Mouse (Mus musculus) forebrain, postnatal 0 days (tissue): ENCODE data around the gene Slc22a1. TPM values are rescaled to one million over a fixed set of nuclear protein-coding genes. Genes with fewer than 3 reads are reported as not detected.

ENCODE experiments used
- ATAC-seq: fragments of 200-750 bp; cut with Nextera tagmentation; 2 replicates; pipeline ENCODE4 v1.8.0; 2017; ENCODE audit warnings: mild to moderate bottlenecking, moderate library complexity
- DNase-seq: peaks from one replicate; pipeline ENCODE4 v3.0.0-alpha.2; 2015
- H3K27ac ChIP-seq: fragments of 300-500 bp; sonication (generic); 2 replicates; pipeline ENCODE4 v1.5.1; 2014; ENCODE audit warnings: low read depth, mild to moderate bottlenecking, antibody characterized with exemption, low read length, moderate library complexity, mixed read lengths
- H3K27me3 ChIP-seq: fragments of 300-500 bp; sonication (generic); 2 replicates; pipeline ENCODE4 v1.6.1; 2014; ENCODE audit warnings: mild to moderate bottlenecking, low read length, mixed read lengths; ENCODE audit not compliant: insufficient read depth
- H3K36me3 ChIP-seq: fragments of 300-500 bp; sonication (generic); 2 replicates; pipeline ENCODE4 v1.6.1; 2014; ENCODE audit warnings: mild to moderate bottlenecking, moderate library complexity; ENCODE audit not compliant: insufficient read depth
- H3K4me1 ChIP-seq: fragments of 300-500 bp; sonication (generic); 2 replicates; pipeline ENCODE4 v1.6.1; 2014; ENCODE audit warnings: antibody characterized with exemption; ENCODE audit not compliant: insufficient read depth
- H3K4me2 ChIP-seq: fragments of 300-500 bp; sonication (generic); 2 replicates; pipeline ENCODE4 v1.6.1; 2014; ENCODE audit warnings: low read depth, mild to moderate bottlenecking, moderate library complexity
- H3K4me3 ChIP-seq: fragments of 300-500 bp; sonication (generic); 2 replicates; pipeline ENCODE4 v1.5.1; 2014; ENCODE audit warnings: low read depth, low read length, mixed read lengths
- H3K9ac ChIP-seq: fragments of 300-500 bp; sonication (generic); 2 replicates; pipeline ENCODE4 v1.6.1; 2014; ENCODE audit warnings: mild to moderate bottlenecking
- H3K9me3 ChIP-seq: fragments of 300-500 bp; sonication (generic); 2 replicates; pipeline ENCODE4 v1.6.1; 2016; ENCODE audit warnings: low read length
- CTCF ChIP-seq: sonication (generic); IDR thresholded peaks from 2 replicates; pipeline ENCODE4 v1.5.1; 2016; ENCODE audit warnings: antibody characterized with exemption, control low read depth, low read depth
- WGBS: fragments of 180-500 bp; shearing (Covaris S2); extraction: QIAGEN DNeasy Blood & Tissue Kit; methylation state at CpG from one replicate; pipeline ENCODE4 v1.1.7; 2014; 5-methylcytosine and 5-hydroxymethylcytosine counted together
- polyA plus RNA-seq: library from polyadenylated mRNA; unstranded; fragments of >200 nt; fragmentation: Nextera tagmentation; extraction: Ambion mirVana; gene quantifications from 2 replicates; pipeline ENCODE4 v1.2.1, GENCODE M21; 2015
- total RNA-seq: library from RNA; depleted of rRNA; stranded (reverse); fragments of >200 nt; gene quantifications from 2 replicates; pipeline ENCODE4 v1.2.3, GENCODE M21; 2014; rRNA removed

The Slc22a1 gene
- not detected in 2 replicates for total RNA-seq
- polyA plus RNA-seq, result not detected in 2 replicates

DNA sequence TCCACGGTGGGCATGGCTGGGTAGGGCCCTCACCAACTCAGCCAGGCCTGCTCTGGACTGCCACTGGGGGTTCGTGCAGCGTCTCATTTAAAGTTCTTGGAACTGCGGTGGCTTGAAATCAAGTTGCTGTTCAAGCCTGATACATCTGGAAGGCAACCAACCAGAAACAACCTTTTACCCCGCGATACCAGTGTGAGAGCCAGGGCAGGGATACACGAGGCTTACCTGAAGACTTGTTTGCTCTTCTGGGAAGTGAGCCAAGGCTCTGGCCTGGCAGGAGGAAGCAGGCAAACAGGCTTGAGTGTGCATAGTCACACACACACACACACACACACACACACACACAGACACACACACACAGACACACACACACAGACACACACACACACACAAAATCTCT lies at the start of gene Slc22a1:
TSS of gene Slc22a1 (minus strand) at position 184 of the 400 bp plus-strand sequence.
- no peak for TF ChIP-seq CTCF
- Histone ChIP-seq H3K27ac (no peak within 1 kb of the TSS), H3K4me3 (no peak within 1 kb of the TSS), H3K4me1 (no peaks in the 10 kb centered on the region), H3K4me2 (no peak within 1 kb of the TSS), H3K9ac (no peak within 1 kb of the TSS), H3K27me3 (no peaks in the 10 kb centered on the region), H3K36me3 (no peaks in the 10 kb centered on the region), H3K9me3 (no peaks in the 10 kb centered on the region)
- 75% methylated on average over 7 of the region's 7 CpGs for WGBS
- DNase-seq (no peak), ATAC-seq (no peak)

DNA sequence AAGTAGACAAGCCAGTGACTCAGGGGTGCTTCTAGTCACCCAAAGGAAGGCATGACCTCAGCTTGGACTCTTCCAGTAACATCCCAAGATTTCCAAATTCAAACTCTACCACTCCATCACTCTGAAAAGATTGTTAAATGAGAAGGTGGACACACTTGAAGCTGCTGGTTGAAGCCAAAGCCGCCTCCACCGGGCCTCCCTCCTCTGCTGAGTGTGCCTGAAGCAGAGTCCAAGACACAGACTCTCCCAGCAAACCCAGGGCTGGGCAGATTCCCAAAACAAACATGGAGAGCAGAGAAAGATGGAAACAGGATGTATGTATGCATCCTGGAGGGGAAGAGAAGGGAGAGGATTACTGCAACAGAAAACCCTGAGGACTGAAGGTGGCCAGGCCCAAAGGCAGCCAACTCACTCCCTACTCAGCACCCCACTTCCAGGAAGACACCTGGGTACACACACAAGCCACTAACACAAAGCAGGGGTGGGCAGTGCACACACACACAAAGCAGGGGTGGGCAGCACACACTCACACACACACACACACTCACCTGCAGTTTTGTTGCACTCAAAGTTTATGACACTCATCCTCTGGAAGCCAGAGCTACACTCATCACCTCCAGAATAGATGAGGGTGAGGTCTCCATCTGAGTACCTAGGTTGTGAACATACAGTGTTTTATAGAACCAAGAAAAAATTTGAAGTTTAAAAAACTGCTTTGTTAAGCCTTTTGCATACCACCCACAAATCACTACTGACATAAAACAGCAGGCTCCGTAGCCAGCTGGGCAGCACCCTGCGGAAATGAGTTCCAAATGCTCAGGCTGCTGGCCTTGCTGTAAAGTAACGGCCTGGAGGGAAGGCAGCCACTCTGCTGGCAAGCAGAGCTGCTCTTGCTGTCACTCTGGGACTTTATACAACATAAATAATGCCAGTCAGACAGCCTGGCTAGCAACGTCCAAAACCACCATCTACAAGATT lies 49.4 kb upstream of the Slc22a1 start:
- Histone ChIP-seq H3K4me1 (peaks cover 12% of the 10 kb centered on the region), H3K9ac (no peak overlapping the region), H3K27me3 (no peaks in the 10 kb centered on the region), H3K27ac (peak overlapping the region; percentile 40), H3K4me3 (no peak overlapping the region), H3K36me3 (peaks cover 22% of the 10 kb centered on the region), H3K4me2 (no peak overlapping the region), H3K9me3 (no peaks in the 10 kb centered on the region)
- DNase-seq, result peak; percentile 63
- ATAC-seq, result peak; percentile 80
- TF ChIP-seq CTCF, result no peak
- WGBS, result 48% methylated on average over 6 of the region's 6 CpGs

DNA sequence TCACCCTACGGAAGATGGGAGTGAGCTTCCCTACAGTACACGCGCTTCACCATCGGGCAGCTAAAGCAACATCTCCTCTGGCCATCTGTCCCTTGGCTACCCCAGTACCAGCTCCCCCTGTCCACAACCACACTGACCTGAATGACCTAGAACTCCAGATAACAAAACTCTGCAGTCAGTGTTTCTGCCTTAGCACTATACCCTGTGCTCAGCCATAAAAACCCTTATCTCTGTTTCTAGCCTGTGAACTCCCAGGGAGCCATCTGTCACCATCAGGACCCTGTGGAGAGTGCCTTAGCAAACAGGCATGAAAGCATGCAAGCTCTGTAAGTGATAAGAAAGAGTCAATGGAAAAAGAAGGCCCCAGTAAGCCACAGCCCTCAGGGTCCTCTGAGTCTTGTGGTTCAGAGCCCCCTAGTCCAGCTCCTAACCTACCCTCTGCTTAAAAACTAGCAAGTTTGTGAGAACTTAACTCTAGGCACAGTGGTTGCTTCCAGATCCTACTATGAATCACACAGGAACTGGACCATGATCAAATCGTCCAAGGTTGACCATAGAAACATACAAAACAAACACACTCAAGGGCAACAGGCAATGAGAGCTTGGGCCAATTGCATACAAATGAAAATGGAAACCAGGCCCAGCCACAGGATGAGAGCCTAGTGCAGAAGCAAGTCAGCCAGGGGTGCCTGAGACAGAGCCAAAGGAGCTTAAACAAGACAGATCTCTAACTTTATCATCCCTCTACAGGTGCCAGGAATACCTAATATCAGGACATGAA lies 48.5 kb upstream of the Slc22a1 start:
- peaks cover 29% of the 10 kb centered on the region for H3K36me3 ChIP-seq
- DNase-seq (no peak), ATAC-seq (no peak)
- peaks cover 12% of the 10 kb centered on the region for H3K4me1 ChIP-seq
- 88% methylated on average over 5 of the region's 5 CpGs for WGBS
- H3K27ac ChIP-seq, result no peak overlapping the region; the same call in 1 of the 2 replicates
- no peaks in the 10 kb centered on the region for H3K27me3 ChIP-seq
- no peak overlapping the region for H3K4me3 ChIP-seq
- no peak for TF ChIP-seq CTCF
- H3K9me3 ChIP-seq, result no peaks in the 10 kb centered on the region
- no peak overlapping the region for H3K9ac ChIP-seq
- no peak overlapping the region for H3K4me2 ChIP-seq

DNA sequence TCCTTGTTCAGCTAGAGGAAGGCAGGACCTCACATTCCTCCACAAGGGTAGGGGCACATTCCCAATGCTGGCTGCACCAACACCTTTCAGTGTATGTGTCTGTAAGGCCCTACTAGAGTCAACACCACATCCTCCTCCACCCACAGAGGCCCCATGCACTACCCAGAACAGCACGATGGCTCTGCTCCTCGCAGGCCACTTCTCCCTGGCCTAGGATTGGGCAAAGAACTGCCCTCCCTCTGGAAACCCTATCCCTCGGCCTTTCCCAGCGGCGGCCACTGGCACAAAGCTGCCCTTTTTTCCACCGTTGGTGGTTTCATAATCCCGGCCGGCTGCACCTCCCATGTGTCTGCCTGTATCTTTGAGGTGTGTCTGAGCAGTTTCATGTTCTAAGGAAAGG lies 47.0 kb upstream of the Slc22a1 start:
- TF ChIP-seq CTCF, result no peak

DNA sequence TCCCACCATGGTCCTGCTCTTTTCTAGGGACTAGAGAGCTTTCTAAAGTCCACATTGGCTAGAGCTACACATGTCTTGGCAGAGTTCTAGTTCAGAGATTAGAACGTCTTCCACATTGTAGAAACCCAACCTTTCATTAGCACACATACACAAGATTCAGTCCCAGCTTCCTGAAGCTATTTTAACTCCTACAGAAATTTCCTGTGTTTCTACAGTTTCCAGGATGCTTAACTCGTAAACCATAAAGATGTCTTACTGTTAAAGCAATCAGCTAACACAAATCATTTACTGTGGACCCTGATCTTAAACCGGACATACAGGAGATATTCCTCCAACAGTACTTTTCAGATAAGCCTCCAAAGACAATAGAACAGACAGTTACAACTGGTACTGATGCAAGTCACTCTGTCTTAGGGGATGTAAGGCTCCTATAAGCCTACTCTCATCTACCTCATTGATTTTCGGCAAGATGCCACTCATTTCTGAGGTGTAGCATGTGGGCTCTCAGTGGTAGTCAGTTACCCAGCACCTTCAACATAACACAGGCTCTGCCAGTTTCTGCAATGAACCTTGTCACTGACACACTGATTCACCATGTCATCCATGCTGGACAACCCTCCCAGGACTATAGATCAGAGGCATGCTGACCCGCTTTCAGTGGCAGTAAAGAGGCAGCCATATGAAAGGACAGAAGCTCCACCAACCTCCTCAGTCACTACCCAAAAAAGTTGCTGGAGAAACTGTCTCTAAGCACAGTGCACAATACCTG lies 45.7 kb upstream of the Slc22a1 start:
- ATAC-seq (no peak), DNase-seq (no peak)
- 90% methylated on average over 5 of the region's 5 CpGs for whole genome bisulfite sequencing
- Histone ChIP-seq H3K4me1 (peaks cover 12% of the 10 kb centered on the region), H3K9me3 (no peaks in the 10 kb centered on the region), H3K4me3 (no peak overlapping the region), H3K27ac (no peak overlapping the region), H3K27me3 (no peaks in the 10 kb centered on the region), H3K4me2 (no peak overlapping the region), H3K36me3 (peaks cover 48% of the 10 kb centered on the region), H3K9ac (no peak overlapping the region)
- no peak for TF ChIP-seq CTCF

More for the DNA sequence above, 47.0 kb upstream of the Slc22a1 start:
- Histone ChIP-seq H3K36me3 (peaks cover 36% of the 10 kb centered on the region), H3K4me1 (peaks cover 12% of the 10 kb centered on the region), H3K27ac (no peak overlapping the region), H3K4me3 (no peak overlapping the region), H3K9me3 (no peaks in the 10 kb centered on the region), H3K27me3 (no peaks in the 10 kb centered on the region), H3K4me2 (no peak overlapping the region), H3K9ac (no peak overlapping the region)
- no peak for ATAC-seq
- 62% methylated on average over 8 of the region's 8 CpGs for WGBS
- no peak for DNase-seq

DNA sequence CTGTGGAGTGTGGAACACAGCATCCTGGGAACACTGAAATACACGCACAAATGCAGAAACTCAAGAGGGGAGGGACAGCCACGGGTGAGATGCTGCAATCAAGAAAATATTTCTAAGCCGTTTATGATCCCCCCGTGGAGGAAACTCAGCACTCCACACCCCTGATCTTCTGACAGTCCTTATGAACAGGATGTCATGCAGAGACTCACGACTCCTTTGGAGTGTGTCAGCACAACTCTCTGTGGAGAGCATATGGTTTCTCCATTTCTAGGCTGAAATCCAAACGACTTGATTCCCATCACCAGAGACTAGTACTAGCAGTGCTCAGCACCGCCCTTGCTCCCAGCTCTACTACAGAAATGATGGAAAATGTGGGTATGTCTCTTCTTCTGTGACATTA lies 42.6 kb upstream of the Slc22a1 start:
- Histone ChIP-seq H3K9ac (no peak overlapping the region), H3K9me3 (no peaks in the 10 kb centered on the region), H3K4me2 (no peak overlapping the region), H3K4me1 (no peaks in the 10 kb centered on the region), H3K27ac (no peak overlapping the region), H3K4me3 (no peak overlapping the region), H3K27me3 (no peaks in the 10 kb centered on the region), H3K36me3 (peaks cover 69% of the 10 kb centered on the region)
- DNase-seq, result peak; percentile 61
- WGBS, result 66% methylated on average over 7 of the region's 7 CpGs
- ATAC-seq, result peak; percentile 73
- TF ChIP-seq CTCF, result no peak
